Mouse (Mus musculus) adrenal gland, postnatal 10 days (tissue): ENCODE measurements around the gene Galnt18. TPM values are rescaled to one million over a fixed set of nuclear protein-coding genes. Genes with fewer than 3 reads are reported as not detected.

ENCODE experiments used
- DNase-seq: peaks from one replicate; pipeline ENCODE4 v3.0.0; 2021; ENCODE audit warnings: mixed read lengths
- total RNA-seq, 2 experiments: library from RNA; stranded (reverse); gene quantifications; 2 replicates each; pipeline ENCODE4 v1.2.3; 2021

The Galnt18 gene
- total RNA-seq, 2 experiments from 2014 or later: 21.8 to 25.0 TPM

DNA sequence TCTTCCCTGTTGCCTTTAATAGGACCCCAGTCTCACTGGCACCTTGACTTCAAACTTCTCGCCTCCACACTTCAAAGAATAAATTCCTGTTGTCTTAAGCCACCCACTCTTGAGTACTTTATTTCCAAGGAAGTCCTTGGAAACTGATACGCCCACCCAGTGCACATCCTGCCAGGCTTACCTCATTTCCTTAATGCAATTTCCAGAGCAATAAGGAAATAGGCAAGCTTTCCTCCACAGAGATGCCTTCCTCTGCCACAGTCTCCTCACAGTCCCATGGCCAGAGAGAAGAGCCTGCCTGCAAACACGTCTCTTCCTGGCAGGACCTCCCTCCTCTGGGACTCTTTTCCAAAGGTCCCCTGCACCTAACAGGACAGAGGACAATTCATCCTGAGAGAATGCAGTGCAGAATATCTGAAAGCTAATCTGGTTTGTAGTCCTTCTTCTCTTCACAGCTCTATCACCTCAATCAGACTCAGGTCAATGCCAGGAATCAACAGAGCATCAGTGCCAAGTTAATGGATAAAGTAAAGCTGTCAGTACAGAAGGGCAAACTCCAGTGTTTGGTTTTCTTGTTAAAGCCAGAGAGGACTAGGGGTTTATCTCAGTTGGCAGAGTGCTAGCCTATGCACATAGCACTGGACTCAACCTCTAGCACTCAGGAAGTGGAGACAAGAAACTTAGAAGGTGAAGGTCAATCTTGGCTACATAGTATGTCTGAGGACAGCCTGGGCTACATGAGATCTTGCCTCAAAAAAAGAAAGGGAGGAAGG is 65.8 kb downstream of the Galnt18 start:
- DNase-seq: no peak

DNA sequence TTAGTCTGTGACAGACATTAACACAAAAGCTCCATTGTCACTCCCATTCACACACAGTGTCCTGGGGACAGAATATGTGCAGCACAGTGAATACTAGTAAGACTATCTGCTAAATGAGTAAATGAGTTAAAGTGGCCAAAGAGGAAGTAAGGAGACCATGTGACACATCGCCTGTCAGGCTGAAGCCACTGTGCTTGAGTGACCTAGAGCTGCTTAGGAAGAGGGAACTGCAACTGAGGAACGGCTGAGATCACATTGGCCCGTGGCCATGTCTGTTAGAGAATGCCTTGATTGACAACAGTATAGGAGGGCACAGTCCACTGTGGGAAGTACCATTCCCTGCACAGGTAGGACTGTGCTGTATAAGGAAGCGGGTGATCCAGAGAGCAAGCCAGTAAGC is 67.0 kb downstream of the Galnt18 start:
- no peak for DNase-seq

DNA sequence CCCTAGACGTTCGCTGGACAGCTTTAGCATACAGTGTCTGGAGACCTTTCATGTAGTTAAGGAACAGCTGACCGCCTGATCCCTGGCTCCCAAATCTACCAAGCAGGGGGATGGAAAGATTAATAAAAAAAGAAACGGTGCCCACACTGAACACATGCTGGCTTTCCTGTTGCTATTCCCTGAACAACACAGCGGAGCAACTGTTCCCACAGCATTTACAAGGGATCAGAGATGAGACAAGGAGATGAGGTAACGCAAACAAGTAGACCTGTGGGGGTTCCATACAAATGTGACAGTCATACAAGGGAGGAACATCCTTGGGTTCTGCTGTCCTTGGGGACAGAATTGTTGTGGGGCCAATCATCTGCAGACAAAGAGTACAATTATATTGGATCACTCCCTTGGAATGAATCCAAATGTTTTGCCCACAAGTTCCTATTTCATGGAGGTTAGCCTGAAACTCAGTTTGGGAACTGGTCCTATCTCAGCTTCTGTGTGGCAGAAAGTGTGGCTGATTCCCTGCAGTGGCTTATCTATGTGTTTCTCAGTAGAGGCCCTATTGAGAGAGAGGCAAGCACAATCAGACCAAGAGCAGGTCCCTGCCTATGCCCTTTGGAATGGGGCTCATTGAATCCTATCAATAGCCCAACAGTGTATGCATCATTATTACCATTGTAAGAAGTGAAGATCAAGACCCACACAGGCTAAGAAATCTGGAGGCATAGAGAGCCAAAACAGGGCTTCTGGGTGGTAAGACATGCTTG is 68.5 kb downstream of the Galnt18 start:
- no peak for DNase-seq

DNA sequence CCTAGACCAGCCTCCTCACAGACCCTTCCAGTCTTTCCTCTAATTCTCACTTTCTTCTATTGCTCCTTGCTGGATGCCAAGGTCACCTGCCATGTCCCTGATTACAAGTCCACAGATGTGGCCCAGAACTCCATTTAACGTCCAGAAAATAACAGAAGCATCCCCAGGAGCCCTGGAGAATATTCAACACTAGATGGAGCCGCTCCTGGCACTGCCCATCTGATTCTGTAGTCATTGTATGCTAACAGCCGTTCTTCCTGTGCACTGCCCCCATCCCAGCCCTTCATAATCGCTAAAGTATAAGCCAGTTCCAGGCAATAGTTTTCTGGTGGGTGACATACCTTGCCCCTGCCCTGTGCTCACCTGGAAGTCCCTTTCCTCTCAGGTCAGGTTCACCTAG is 69.5 kb downstream of the Galnt18 start:
- no peak for DNase-seq

DNA sequence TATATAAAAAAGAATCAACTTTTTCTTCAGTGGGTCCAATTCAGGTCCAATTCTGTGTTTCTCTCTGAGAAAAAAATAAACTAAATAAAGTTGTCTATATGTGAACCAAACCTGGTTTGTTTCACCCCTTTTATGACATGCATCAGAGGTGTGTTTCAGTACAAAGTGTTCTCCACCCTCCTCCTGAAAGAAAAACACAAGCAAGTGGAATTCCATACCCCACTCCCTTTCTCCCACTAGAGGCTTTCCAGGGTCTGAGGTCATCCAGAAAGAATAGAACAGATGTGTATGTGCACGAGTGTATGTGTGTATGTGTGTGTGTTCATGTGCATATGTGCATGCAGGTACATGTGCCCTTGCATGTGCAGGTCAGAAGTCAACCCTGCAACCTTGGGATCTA is 71.2 kb downstream of the Galnt18 start:
- DNase-seq: no peak

DNA sequence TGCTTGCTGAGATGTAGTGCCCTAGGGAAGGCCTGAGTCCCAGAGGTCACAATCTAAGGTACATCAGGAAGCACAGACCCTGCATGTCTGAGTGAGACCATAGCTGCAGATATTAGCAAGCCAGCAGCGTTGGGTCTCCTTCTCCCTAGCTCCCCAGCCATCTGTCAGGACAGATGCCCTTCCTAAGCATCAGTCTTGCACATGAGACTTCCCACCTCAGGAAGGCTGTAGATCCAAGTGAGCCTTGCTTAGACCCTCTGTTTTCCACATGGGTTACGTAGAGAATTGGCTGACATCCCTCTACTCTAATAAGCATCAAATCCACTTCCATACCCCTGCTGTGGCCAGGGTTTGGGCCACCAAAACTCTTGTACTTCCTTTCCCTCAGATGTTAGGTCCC is 76.8 kb downstream of the Galnt18 start:
- no peak for DNase-seq

DNA sequence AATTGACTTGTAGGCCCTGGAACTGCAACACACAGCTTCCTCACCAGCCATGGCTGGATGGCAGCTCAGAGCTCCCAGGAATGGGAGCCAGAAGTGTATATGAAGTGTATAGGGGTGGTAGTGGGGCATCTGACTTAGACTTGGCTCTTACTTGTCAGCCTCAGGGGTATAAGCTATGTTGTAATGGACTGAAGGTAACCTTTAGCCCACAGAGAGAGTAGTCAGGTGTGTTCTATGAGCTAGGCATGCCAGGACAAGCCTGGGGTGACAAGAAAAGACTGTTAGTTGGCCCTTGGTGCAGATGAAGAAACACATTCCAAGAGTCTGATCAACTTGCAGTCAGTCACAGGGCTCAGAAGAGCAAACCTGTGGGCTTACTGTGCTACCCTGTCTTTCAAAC is 78.0 kb downstream of the Galnt18 start:
- no peak for DNase-seq

DNA sequence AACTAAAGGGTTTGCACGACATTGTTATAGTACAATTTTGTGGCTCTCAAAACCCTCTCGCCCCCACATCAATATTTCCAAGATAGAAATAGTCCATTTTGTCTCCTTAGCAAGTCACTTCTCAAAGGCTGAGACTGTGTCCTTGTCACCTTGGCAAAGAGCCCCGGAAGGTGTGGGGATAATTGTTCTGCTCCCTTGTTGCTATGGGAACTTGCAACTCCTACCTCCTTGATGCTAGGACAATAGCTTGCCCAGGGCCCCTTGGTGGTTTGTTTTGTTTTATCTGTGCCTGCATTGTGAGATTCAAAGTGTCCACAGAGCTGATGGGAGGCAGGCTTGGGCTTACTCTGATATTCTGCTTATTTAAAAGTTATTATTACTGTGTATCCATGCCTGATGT is 80.3 kb downstream of the Galnt18 start:
- no peak for DNase-seq

DNA sequence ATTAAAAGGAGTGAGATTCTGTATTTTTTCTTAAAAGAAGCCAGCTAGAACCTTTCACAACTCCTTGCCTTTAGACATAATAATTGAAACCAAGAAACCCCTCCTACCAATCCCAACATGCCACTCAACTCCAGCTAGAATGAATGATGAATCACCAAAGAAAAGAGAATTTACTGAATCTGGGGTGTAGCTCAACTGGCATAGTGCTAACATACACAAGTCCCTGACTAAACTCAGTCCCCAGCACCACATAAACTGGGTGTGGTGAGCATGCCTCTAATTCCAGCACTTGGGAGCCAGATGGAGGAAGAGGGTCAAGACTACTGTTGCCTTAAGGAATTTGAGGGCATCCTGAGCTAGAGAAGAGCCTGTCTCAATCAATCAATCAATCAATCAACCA is 83.6 kb downstream of the Galnt18 start:
- no peak for DNase-seq

DNA sequence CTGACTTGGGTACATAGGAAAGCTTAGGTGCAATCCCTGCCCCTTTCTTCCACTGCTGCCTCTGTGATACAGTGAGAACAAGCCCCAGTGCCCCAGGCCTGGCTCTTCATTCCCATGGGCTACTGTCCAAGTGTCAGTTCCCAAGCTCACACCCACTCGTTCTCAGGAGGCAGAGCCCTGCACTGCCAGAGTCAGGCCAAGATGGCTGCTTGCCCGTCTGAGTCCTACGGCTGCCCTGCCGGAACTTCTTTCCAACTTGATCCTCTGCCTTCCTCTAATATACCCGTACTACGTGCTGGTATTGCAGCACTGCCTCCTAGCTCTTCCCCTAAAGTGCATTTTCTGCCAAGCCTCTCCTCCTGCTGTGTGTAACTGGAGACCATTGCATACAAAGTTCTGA is 85.5 kb downstream of the Galnt18 start:
- DNase-seq: peak; percentile 76

DNA sequence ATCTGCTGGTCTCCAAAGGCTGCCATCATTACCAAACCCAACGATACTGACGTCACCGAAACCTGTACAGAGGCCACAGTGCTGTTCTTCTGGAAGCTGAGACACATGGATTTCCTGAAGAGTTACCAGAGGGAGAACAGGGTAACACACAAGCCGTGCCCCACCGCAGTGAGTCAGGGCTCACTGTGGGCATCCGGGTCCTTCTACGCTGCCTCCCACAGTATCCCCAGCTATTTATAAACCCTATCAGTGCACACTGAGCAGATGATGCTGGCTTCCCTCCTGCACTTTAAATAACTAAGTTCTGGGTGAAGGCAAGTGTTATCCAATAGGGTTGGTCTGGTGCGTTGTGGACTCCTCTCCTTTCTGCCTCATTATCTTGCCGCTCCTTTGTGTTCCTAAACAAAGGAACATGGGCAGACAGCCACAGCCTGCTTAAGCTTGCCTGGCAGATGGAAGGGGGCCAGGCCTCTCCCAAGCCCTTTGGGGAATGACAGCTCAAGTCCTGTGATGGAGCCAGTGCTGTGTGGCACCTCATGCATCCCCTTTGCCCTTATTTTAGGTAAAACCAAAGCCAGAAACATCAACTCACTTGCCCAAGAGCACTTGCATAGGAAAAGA is 87.0 kb downstream of the Galnt18 start:
- peak; percentile 64 for DNase-seq

DNA sequence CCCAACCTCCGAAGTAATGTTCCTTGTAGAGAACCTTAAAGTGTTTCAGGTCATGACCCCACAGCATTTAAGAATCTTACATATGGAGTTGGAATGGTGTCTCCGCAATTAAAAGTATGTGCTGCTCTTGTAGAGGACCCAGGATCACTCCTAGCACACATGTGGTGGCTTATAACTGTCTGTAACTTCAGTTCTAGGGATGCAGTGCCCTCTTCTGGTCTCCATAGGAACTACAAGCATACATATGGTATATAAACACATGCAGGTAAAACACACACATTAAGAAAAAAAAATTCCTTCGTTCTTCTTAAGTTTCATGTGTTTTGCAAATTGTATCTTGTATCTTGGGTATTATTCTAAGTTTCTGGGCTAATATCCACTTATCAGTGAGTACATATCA is 99.7 kb downstream of the Galnt18 start:
- DNase-seq: no peak

DNA sequence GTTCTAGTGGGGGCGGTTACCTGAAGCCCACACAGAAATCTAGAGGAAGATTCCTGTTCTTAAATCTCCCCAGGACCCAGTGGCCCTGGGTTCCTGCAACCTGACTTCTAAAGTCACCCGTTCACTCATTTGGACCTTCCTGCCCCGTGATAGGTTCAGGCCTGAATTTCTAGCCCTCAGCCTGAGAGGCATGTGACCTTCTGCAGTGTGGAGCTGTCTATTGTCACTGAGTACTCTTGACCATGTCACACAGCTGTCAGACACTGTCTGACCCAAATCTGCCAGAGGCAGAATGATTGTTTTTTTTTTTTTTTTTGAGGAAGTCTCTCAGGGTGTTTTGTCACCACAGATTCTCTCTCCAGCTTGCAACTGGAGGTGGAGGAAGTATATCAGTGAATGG is 103.3 kb downstream of the Galnt18 start:
- DNase-seq: no peak

DNA sequence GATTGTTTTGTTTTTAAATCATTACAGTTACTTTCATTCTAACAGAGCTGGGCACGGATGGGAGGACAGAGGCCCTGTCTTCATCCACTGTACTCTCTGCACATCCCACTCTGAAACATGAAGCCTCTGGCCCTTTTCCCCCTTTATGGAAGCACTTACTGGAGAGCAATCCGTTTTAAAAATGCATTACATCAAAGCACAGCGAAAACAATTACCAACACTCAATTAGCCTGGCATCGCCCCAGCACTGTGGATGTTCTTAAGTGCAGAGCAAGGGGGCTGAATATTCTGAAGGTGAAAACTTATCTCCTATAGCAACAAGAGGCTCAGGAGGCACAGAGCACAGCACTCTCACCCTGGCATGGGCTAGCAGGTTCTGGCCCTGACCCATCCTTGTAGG is 107.3 kb downstream of the Galnt18 start:
- DNase-seq: no peak

DNA sequence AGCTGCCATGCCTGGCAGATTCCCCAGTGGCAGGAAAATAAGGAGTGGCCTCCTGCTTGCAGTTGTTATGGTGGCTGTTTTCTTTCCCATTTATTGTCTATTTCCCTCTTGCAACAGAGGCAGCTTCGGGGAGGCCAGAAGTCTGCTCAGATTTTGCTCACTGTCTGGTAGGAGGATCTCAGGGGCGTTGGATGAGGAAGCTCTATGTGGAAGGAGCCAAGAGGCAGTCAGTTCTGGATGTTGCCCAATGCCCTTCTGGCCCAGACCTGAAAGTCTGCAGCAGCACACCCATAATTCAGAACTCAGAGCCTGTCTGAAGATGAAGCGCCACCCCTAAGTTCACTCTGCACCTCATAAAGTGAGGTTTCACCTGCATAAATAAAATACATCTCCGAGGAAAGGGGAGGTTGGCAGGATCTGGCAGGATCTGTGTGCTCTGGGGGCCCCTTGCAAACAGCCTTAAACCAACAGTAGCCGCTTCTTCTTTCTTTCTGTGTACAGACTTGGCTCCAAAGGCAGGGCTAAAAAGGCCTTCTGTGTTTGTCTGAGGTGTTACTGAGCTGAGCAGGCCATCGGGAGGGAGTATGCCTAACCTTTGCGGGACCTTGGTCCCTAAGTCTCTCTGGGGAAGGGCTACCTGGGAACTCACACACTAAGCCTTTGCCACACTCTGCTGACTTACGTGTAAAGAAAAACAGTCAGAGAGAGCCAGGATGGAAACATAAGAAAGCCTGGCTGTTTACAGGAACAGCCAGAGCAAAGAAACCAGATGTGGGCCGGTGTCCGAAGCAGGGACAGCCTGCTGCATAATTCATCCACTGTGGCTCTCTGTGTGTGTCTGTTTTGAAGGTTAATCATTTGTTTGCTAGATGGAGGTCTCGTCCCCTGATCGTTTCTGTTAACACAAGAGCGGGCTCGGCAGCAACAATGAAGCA is 116.4 kb downstream of the Galnt18 start:
- DNase-seq: peak; percentile 27

DNA sequence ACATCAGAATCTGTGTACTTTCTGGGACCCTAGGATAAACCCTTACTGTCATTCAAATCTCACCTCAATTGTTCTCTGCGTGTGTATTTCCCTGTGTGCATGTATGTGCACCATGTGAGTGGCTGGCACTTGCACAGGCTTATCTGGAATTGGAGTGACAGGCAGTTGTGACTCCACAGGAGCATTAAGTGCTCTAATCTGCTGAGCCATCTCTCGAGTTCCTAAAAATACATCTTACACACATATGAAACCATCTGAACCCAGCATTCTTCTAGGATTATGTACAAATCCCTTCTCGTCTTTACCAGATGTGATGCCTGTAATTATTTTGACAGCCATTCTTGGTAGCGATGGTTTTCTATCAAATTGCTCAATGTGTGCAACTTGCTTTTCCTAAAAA is 121.2 kb downstream of the Galnt18 start:
- no peak for DNase-seq

DNA sequence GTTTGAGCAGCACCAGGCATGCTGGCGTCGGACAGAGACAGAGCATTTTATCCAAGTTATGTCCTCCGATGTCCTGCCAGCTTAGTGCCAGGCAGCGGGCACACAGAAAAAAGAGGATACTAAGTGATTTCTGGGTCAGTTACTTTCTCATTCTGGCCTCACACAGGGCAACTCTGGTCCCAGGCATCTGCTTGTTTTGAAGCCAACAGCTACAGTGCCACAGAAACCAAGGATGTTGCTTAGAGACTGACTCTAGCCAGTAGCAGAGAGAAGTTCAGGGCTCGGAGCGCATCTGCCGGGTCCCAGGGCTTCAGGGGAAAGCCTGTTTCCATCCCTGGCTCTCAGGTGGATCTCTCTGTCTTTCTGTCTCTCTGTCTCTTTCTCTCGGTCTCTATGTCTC is 124.8 kb downstream of the Galnt18 start:
- no peak for DNase-seq

DNA sequence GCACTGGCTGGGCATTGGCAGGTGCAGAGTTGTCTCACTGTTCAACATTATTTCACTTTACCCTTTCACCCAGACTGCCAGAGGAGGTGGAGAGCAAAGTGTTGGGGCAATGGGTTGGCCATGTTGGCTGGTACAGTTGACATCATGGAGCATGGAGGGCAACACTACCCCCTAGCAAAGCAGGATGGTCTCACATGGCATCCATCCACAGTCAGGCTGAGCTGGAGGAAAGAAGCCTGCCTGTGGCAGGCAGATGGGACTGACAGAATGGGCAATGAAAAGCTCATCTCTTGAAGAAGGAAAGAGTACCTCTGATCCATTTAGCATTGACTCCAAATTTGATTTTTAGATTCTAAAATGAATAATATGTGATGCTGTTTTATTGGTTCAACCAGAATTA is 125.3 kb downstream of the Galnt18 start:
- DNase-seq: no peak

DNA sequence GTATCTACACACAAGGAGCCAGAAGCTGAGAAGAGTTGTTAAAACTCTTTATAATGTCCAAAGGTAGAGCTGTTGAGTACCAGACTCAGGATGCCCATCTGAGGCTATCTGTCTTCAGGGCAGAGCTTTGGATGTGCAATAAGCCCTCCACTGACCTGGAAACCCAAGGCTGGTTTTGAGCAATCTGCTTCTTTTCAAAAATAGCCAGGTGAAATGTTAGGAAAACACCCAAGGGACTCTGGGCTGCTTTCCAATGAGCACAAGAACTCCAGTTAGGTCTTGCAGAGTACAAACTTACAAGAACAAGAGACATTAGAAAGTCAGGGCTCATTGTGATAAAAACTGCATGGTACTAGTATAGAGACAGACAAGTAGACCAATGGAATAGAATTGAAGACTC is 135.4 kb downstream of the Galnt18 start:
- DNase-seq: peak; percentile 31

DNA sequence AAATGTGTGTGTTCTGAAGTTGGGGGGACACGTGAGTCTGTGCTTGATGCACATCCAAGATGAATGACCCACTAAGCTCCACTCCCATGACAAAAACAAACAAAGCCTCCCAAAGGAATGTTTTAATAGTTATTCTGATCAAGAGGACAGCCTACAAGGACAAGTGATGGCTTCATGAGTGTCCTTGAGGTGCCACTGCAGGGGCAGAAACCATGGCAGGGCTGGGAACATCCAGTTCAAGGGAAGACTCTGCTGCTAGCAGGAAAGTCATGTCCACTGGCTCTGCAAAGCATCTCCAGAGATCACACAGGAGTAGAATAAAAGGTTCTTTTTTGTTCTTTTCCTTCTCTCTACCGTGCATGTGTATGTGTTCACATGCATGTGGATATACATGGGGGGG is 140.9 kb downstream of the Galnt18 start:
- DNase-seq: no peak

DNA sequence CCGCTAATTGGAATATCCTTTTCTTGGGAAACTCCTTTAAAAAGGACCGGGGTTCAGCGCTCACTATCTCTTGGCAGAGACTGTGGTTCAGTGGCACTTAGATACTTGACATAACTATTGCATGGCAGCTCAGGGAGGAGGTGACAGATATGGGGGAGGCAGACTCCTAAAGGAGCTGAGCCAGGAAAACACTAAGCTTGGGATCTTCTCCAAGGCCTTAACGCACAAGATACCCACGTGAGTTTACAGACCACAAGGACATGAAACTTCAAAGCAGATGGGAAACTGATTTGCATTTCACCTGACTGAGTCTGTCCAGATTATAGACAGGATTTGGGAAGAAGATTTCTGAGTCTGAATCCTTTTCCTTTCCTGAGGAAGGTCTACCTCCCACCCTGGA is 141.3 kb downstream of the Galnt18 start:
- peak; percentile 24 for DNase-seq

DNA sequence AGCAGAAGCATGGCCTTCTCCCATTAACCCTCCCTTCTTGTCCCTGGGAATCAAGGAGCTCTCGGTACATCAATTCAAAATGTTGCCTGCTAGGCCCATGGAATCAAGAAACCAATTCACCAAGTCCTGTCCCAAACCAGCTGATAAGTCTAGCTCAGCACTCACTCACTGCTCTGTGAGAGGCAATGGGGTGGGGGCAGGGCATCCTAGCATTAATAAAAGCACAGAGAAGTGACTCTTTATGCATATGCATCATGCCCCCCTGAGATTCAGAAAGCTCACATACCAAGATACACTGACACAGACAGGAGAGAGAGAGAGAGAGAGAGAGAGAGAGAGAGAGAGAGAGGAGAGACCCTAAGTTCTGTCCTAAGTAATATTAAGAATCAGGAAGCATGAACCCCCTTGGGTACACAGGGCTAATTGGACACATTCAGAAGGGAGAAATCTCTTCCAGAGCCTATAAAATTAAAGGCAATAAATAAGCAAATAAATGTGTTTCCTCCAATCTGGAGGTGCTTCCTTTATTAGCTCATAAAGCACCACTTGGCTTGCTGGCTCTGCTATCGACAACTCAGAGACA is 141.8 kb downstream of the Galnt18 start:
- no peak for DNase-seq
